In the genomic region with DNA sequence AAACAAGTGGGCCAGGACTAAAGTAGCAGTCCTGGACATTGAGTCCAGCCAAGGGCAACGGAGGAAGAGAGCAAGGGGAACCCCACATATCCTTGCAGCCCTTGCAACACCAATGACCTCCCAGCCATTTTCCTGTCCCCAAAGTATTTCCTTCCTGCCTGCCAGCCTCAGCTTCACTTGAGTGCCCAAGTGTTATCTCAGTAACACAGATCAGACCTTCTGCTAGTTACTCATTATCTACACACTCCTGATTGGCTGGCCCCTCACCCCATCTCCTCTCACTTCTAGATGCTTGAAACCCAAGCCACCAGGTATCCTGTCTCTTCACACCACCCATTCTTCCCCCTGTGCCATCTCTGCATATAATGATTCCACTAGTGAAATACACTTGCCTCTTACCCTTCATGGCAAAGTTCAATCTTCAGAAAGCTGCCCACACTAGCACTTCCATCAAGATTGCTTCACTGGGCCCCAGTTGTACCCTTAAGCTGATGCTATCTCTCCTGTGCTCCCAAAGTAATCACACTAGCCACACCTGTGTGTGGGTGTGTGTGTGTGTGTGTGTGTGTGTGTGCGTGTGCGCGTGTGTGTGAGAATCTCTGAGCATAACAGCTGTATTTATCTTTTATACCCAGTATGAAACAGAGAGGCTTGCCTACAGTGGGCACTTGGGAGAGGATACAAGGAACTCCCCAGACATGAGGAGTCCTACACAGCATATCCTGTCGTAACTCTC, we compare ENCODE assay signal across 11 mouse cellular contexts.
A peak's percentile ranks its signal among the peaks of the same experiment; 100 is the strongest.
DNase-seq lines count a peak whose midpoint lies in the region; ATAC-seq and TF ChIP-seq lines count a peak whose summit lies in the region.
"Had no signal": no experiment of that assay in that cellular context is flagged by ENCODE, and none has a peak within 500 bp of the region (broad histone marks: within the 10 kb centered on the region; RNA-seq: fewer than 3 reads in every experiment).

No protein-coding gene starts in this region.

- no peak for TF ChIP-seq RAD21 in MEL (IDR thresholded peaks at IDR 0.05; ENCODE audit: low read depth, low read length)

- H3K79me2 ChIP-seq in MEL (ENCODE audit: control insufficient read depth, insufficient read depth, low read length, poor library complexity), result peaks cover 1% of the 10 kb centered on the region; the same call in 1 of the 2 replicates

- TF ChIP-seq EP300 in MEL (IDR thresholded peaks at IDR 0.05; ENCODE audit: low read depth in 1 of 2, low read length in 2 of 2), result peak; percentile 26 to 55; a peak in 3 of 4 replicates

- no peaks in the 10 kb centered on the region for H3K9me3 ChIP-seq in MEL (replicated peaks; ENCODE audit: insufficient read depth, low read length)
- H3K9me3 ChIP-seq in intestine, embryonic 15.5 days, result no peaks in the 10 kb centered on the region
- H3K9me3 ChIP-seq: hindbrain, embryonic 15.5 days had no signal

- ATAC-seq in intestine, embryonic 15.5 days, result peak; percentile 86
- peak; percentile 81 for ATAC-seq in megakaryocyte progenitor cell, adult 5-6 weeks (replicated peaks; ENCODE audit: poor library complexity)

- H3K4me2 ChIP-seq in intestine, embryonic 15.5 days (replicated peaks), result no peak overlapping the region
- H3K4me2 ChIP-seq: hindbrain, embryonic 15.5 days had no signal

- H3K36me3 ChIP-seq in MEL (ENCODE audit: control insufficient read depth in 1 of 2, insufficient read depth in 2 of 2, low read length in 2 of 2), result peaks cover 5 to 24% of the 10 kb centered on the region in 2 experiments
- 0 out of 2 replicates have a peak, but pooled peaks cover 2% of the 10 kb centered on the region for H3K36me3 ChIP-seq in intestine, embryonic 15.5 days

- no peak overlapping the region; the same call in 1 of the 2 replicates for H3K27ac ChIP-seq in MEL (ENCODE audit: control insufficient read depth, low read depth, low read length)
- H3K27ac ChIP-seq in intestine, embryonic 15.5 days, result no peak overlapping the region
- H3K27ac ChIP-seq: hindbrain, embryonic 15.5 days had no signal

- no peak for TF ChIP-seq CTCF in MEL (IDR thresholded peaks at IDR 0.05 in 2 of 3, conservative IDR thresholded peaks at IDR 0.05 in 1 of 3; ENCODE audit: control insufficient read depth in 1 of 3, insufficient read depth in 1 of 3, low read depth in 2 of 3, low read length in 3 of 3, poor library complexity in 1 of 3, severe bottlenecking in 1 of 3)

- no peak for TF ChIP-seq POLR2A in MEL (IDR thresholded peaks at IDR 0.05; ENCODE audit: control insufficient read depth in 1 of 2, insufficient read depth in 1 of 2, low read depth in 1 of 2, low read length in 2 of 2, poor library complexity in 1 of 2)

- peaks cover 12 to 15% of the 10 kb centered on the region in 2 experiments for H3K4me1 ChIP-seq in MEL (ENCODE audit: control insufficient read depth in 1 of 2, insufficient read depth in 2 of 2, low read length in 2 of 2)
- H3K4me1 ChIP-seq in intestine, embryonic 15.5 days (replicated peaks), result peaks cover 8% of the 10 kb centered on the region
- H3K4me1 ChIP-seq: hindbrain, embryonic 15.5 days had no signal

- no peak overlapping the region for H3K4me3 ChIP-seq in MEL (ENCODE audit: control insufficient read depth in 1 of 2, insufficient read depth in 1 of 2, low read depth in 2 of 2, low read length in 2 of 2)
- no peak overlapping the region for H3K4me3 ChIP-seq in intestine, embryonic 15.5 days (replicated peaks)
- H3K4me3 ChIP-seq: hindbrain, embryonic 15.5 days had no signal

- DNase-seq in adrenal gland, postnatal 14 days, result peak; percentile 12
- no peak for DNase-seq in adrenal gland, postnatal 4 days (ENCODE audit: low spot score in 2 of 2)
- peak; percentile 55 for DNase-seq in MEL (ENCODE audit: low read depth, low spot score)
- no peak for DNase-seq in Muller cell, postnatal 12 days (ENCODE audit: inconsistent ontology term)
- DNase-seq in cerebellum, adult 18-20 months, result no peak
- DNase-seq in layer of hippocampus, postnatal 10 days (ENCODE audit: low spot score in 2 of 2), result no peak
- DNase-seq: cerebellum, adult 9-10 months; gastrocnemius, postnatal 36 days had no signal

- 77% methylated on average over 5 of the region's 5 CpGs for WGBS in intestine, embryonic 15.5 days

- no peaks in the 10 kb centered on the region for H3K27me3 ChIP-seq in MEL (ENCODE audit: control insufficient read depth in 1 of 2, insufficient read depth in 2 of 2, low read length in 2 of 2)
- H3K27me3 ChIP-seq in intestine, embryonic 15.5 days (replicated peaks), result no peaks in the 10 kb centered on the region
- H3K27me3 ChIP-seq: hindbrain, embryonic 15.5 days had no signal

- no peak overlapping the region for H3K9ac ChIP-seq in MEL (ENCODE audit: control insufficient read depth, low read depth, low read length, poor library complexity, severe bottlenecking)
- H3K9ac ChIP-seq in intestine, embryonic 15.5 days, result no peak overlapping the region
- H3K9ac ChIP-seq: hindbrain, embryonic 15.5 days had no signal

TF ChIP-seq in MEL, 35 proteins besides CTCF, POLR2A, EP300 and RAD21:
- TF ChIP-seq GATA1 (IDR thresholded peaks at IDR 0.05; ENCODE audit: low read depth, low read length) (peak; percentile 67; the same call in 1 of the 2 replicates), TAL1 (IDR thresholded peaks at IDR 0.05; ENCODE audit: low read length) (peak; percentile 58), NELFE (IDR thresholded peaks at IDR 0.05; ENCODE audit: low read depth, low read length) (no peak), TCF12 (IDR thresholded peaks at IDR 0.05; ENCODE audit: low read depth, low read length) (peak; percentile 75), KAT2A (conservative IDR thresholded peaks at IDR 0.05; ENCODE audit: low read depth, low read length) (no peak), CHD1 (IDR thresholded peaks at IDR 0.05; ENCODE audit: low read depth, low read length) (no peak)
TF ChIP-seq in MEL: peak in this region for 3.

Comparison
In these comparisons a context has a peak if more than half of its experiments do, and no peak if none do; other contexts are left out.
1. DNase-seq: peak in adrenal gland, postnatal 14 days (single experiment) and MEL (single experiment); none in adrenal gland, postnatal 4 days (0 of 2), Muller cell, postnatal 12 days (single experiment), cerebellum, adult 18-20 months (0 of 2) and layer of hippocampus, postnatal 10 days (0 of 2).